Mouse (Mus musculus): ENCODE data around the gene Slc2a9.

DNA sequence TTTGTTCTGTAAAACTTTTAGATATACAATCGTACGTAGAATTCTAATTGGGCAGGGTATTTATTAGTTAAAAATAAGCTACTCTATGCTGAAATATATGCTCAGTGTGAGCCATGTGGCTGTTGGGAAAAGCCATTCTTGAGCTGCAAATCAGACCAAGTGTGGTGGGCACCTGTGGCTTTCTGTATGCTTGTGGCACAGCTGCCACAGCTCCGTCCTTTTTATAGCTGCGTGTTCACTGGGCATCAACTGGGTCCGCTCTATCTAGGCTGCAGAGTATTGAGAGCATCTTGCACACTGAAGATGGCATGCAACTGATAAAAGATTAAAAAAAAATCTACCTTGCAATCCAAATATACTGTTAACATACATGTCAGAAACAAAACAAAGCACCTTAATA is 20.0 kb upstream of the Slc2a9 start:
- TF ChIP-seq POLR2A (IDR thresholded peaks at IDR 0.05; ENCODE audit: low read depth, low read length), result no peak
- TF ChIP-seq EP300 (IDR thresholded peaks at IDR 0.05; ENCODE audit: low read length), result no peak
- no peak for TF ChIP-seq KAT2A (IDR thresholded peaks at IDR 0.05; ENCODE audit: insufficient replicate concordance, low read length)
- no peak for TF ChIP-seq CTCF (conservative IDR thresholded peaks at IDR 0.05 in 1 of 2, IDR thresholded peaks at IDR 0.05 in 1 of 2; ENCODE audit: low read depth in 2 of 2, low read length in 2 of 2)
- TF ChIP-seq SIN3A (IDR thresholded peaks at IDR 0.05; ENCODE audit: low read length), result no peak
- no peak for TF ChIP-seq SMC3 (IDR thresholded peaks at IDR 0.05; ENCODE audit: low read depth, low read length)
- TF ChIP-seq ZMIZ1 (IDR thresholded peaks at IDR 0.05; ENCODE audit: low read depth, low read length), result no peak
- TF ChIP-seq ZKSCAN1 (IDR thresholded peaks at IDR 0.05; ENCODE audit: borderline replicate concordance, low read depth, low read length), result no peak

Data from CH12.LX (cell line).